Mouse (Mus musculus) cerebellum, adult 2 months (tissue): ENCODE data around the gene Exog.

Experiments
- CTCF ChIP-seq: fragments of 200-500 bp; IDR thresholded peaks from 2 replicates; pipeline ENCODE4 v1.5.1; 2011; ENCODE audit warnings: low read depth, mild to moderate bottlenecking, control low read depth, low read length, moderate library complexity, borderline replicate concordance; ENCODE audit not compliant: insufficient read depth
- POLR2A ChIP-seq: fragments of 200-500 bp; IDR thresholded peaks from 2 replicates; pipeline ENCODE4 v1.6.1; 2011; ENCODE audit warnings: low read length, control low read depth, borderline replicate concordance; ENCODE audit not compliant: insufficient read depth

- TF ChIP-seq CTCF (no peak), POLR2A (no peak)
Observed at GRCm38 (mm10) chr9:119483554-119484353, 39.0 kb downstream of the Exog start.
